Mouse (Mus musculus) leukemia stem cell, adult 10-12 weeks (primary cell): Measurements from ENCODE around the gene Thbd. TPM values are rescaled to one million over a fixed set of nuclear protein-coding genes. Genes with fewer than 3 reads are reported as not detected.

Experiments
- polyA plus RNA-seq: library from polyadenylated mRNA; stranded (reverse); fragments of >175 nt; gene quantifications from 2 replicates; pipeline ENCODE4 v1.2.3, GENCODE M21; 2012; ENCODE audit warnings: low replicate concordance

Thbd gene
- polyA plus RNA-seq, result 0.45 and 1.2 TPM in 2 replicates

GRCm38 (mm10) chr2:148407870-148408760 is at the start of gene Thbd:
Gene Thbd, minus strand, starts transcription at chr2:148408188.

GRCm38 (mm10) chr2:148443249-148443958 is 35.4 kb upstream of the Thbd start, which contains the start of gene Cd93:
Gene Cd93, minus strand, starts transcription at chr2:148443563.

GRCm38 (mm10) chr2:148395131-148396051 is 12.6 kb downstream of the Thbd start, which contains the start of gene Sstr4:
Gene Sstr4, plus strand, starts transcription at chr2:148395344.

Other genes with a start within 250 kb of the Thbd start
- gene Sstr4, start 12.8 kb downstream of the Thbd start, polyA plus RNA-seq, result 0.13 and 0.28 TPM in 2 replicates
- gene Cd93, start 35.4 kb upstream of the Thbd start, polyA plus RNA-seq, result 0.24 and 1.0 TPM in 2 replicates